In genomic region chr11:106770195-106770974, GRCm38 (mm10) we compare ENCODE assay signal across 10 mouse cellular contexts. TPM values are rescaled to one million over a fixed set of nuclear protein-coding genes. Genes with fewer than 3 reads are reported as not detected.
A peak's percentile ranks its signal among the peaks of the same experiment; 100 is the strongest.
DNase-seq lines count a peak whose midpoint lies in the region; ATAC-seq lines count a peak whose summit lies in the region.
"Had no signal": no experiment of that assay in that cellular context is flagged by ENCODE, and none has a peak within 500 bp of the region (broad histone marks: within the 10 kb centered on the region; RNA-seq: fewer than 3 reads in every experiment).

No protein-coding gene starts in this region.

- peak; percentile 39 for DNase-seq in kidney, postnatal 10 days
- no peak for DNase-seq in kidney, postnatal 25 days
- peak; percentile 65 for DNase-seq in ZHBTc4 (ENCODE audit: low read depth, low spot score)
- no peak for DNase-seq in ovary, postnatal 36 days (ENCODE audit: low spot score)
- DNase-seq in left cerebral cortex, adult 18-20 months (ENCODE audit: low spot score in 2 of 2), result no peak
- no peak for DNase-seq in midbrain, embryonic 11.5 days (ENCODE audit: low spot score, missing footprints)

- no peaks in the 10 kb centered on the region for H3K4me1 ChIP-seq in midbrain, embryonic 11.5 days (ENCODE audit: control insufficient read depth, insufficient read depth, low read length)
- H3K4me1 ChIP-seq: midbrain, embryonic 15.5 days; stomach, embryonic 15.5 days had no signal

- H3K4me2 ChIP-seq in midbrain, embryonic 11.5 days, result no peak overlapping the region
- H3K4me2 ChIP-seq: midbrain, embryonic 15.5 days; stomach, embryonic 15.5 days had no signal

- H3K36me3 ChIP-seq in midbrain, embryonic 11.5 days (ENCODE audit: control insufficient read depth, insufficient read depth, low read length), result peaks cover 33% of the 10 kb centered on the region

- no peak overlapping the region for H3K9ac ChIP-seq in midbrain, embryonic 11.5 days (ENCODE audit: low read length)
- H3K9ac ChIP-seq: midbrain, embryonic 15.5 days; stomach, embryonic 15.5 days had no signal

- H3K27me3 ChIP-seq in midbrain, embryonic 11.5 days (ENCODE audit: control insufficient read depth, insufficient read depth, low read length), result no peaks in the 10 kb centered on the region
- H3K27me3 ChIP-seq: midbrain, embryonic 15.5 days; stomach, embryonic 15.5 days had no signal

- peak; percentile 68 for ATAC-seq in CD4-positive, CD25-positive, alpha-beta regulatory T cell, adult 4 months
- peak; percentile 60 for ATAC-seq in megakaryocyte-erythroid progenitor cell, adult 5-6 weeks (replicated peaks; ENCODE audit: low FRiP score, low TSS enrichment, poor library complexity, severe bottlenecking)
- ATAC-seq in midbrain, embryonic 11.5 days (ENCODE audit: low FRiP score), result no peak
- ATAC-seq: midbrain, embryonic 15.5 days had no signal

- no peaks in the 10 kb centered on the region; the same call in 1 of the 2 replicates for H3K9me3 ChIP-seq in midbrain, embryonic 11.5 days (ENCODE audit: control insufficient read depth, low read length)
- H3K9me3 ChIP-seq: midbrain, embryonic 15.5 days; stomach, embryonic 15.5 days had no signal

- no peak overlapping the region for H3K4me3 ChIP-seq in midbrain, embryonic 11.5 days (ENCODE audit: low read depth, low read length)
- H3K4me3 ChIP-seq: midbrain, embryonic 15.5 days; stomach, embryonic 15.5 days had no signal

- WGBS in midbrain, embryonic 11.5 days, result 93% methylated on average over 9 of the region's 9 CpGs

- H3K27ac ChIP-seq in midbrain, embryonic 11.5 days (ENCODE audit: low read depth, low read length), result no peak overlapping the region
- H3K27ac ChIP-seq: midbrain, embryonic 15.5 days; stomach, embryonic 15.5 days had no signal

RNA-seq across cellular contexts. Expression of gene Polg2, which starts 9.0 kb away (rescaled TPM):
- polyA plus RNA-seq in CD4-positive, CD25-positive, alpha-beta regulatory T cell, adult 4 months (2017; shearing (Covaris generic)), result 10 to 100 TPM; 15.0 to 15.3 TPM
- 6.8 and 15.3 TPM in 2 replicates for total RNA-seq in megakaryocyte-erythroid progenitor cell, adult 5-6 weeks (2014; fragmentation: Nextera tagmentation)
- 16.4 and 18.1 TPM in 2 replicates for total RNA-seq in megakaryocyte-erythroid progenitor cell, adult 5-6 weeks (2017)
- 1 to 10 TPM; 3.0 TPM for total RNA-seq in left cerebral cortex, adult 18-20 months (2021)
- 9.7 and 11.2 TPM in 2 replicates for polyA plus RNA-seq in midbrain, embryonic 11.5 days (2014; fragmentation: Nextera tagmentation; extraction: Ambion mirVana)

RNA-seq across cellular contexts. Expression of gene Ddx5, which starts 18.6 kb away (rescaled TPM):
- polyA plus RNA-seq in CD4-positive, CD25-positive, alpha-beta regulatory T cell, adult 4 months (2017; shearing (Covaris generic)), result 100 to 1,000 TPM; 471 to 562 TPM
- total RNA-seq in megakaryocyte-erythroid progenitor cell, adult 5-6 weeks (2014; fragmentation: Nextera tagmentation), result 569 and 578 TPM in 2 replicates
- total RNA-seq in megakaryocyte-erythroid progenitor cell, adult 5-6 weeks (2017), result 1,198 and 1,708 TPM in 2 replicates
- total RNA-seq in left cerebral cortex, adult 18-20 months (2021), result 100 to 1,000 TPM; 670 TPM
- 515 and 561 TPM in 2 replicates for polyA plus RNA-seq in midbrain, embryonic 11.5 days (2014; fragmentation: Nextera tagmentation; extraction: Ambion mirVana)

RNA-seq across cellular contexts. Expression of gene Cep95, which starts 18.7 kb away (rescaled TPM):
- 10 to 100 TPM; 36.7 to 48.9 TPM for polyA plus RNA-seq in CD4-positive, CD25-positive, alpha-beta regulatory T cell, adult 4 months (2017; shearing (Covaris generic))
- total RNA-seq in megakaryocyte-erythroid progenitor cell, adult 5-6 weeks (2014; fragmentation: Nextera tagmentation), result 52.0 and 58.1 TPM in 2 replicates
- total RNA-seq in megakaryocyte-erythroid progenitor cell, adult 5-6 weeks (2017), result 25.2 and 42.1 TPM in 2 replicates
- total RNA-seq in left cerebral cortex, adult 18-20 months (2021), result 10 to 100 TPM in 1 of 2 experiments, 1 to 10 TPM in 1; 8.3 to 10.8 TPM
- 22.1 and 23.1 TPM in 2 replicates for polyA plus RNA-seq in midbrain, embryonic 11.5 days (2014; fragmentation: Nextera tagmentation; extraction: Ambion mirVana)

RNA-seq across cellular contexts. Expression of gene Milr1, which starts 19.4 kb away (rescaled TPM):
- polyA plus RNA-seq in CD4-positive, CD25-positive, alpha-beta regulatory T cell, adult 4 months (2017; shearing (Covaris generic)), result 10 to 100 TPM in 1 of 2 experiments, 1 to 10 TPM in 1; 9.7 to 14.3 TPM
- total RNA-seq in megakaryocyte-erythroid progenitor cell, adult 5-6 weeks (2014; fragmentation: Nextera tagmentation), result 1.3 and 2.7 TPM in 2 replicates
- total RNA-seq in megakaryocyte-erythroid progenitor cell, adult 5-6 weeks (2017), result 3.4 and 3.5 TPM in 2 replicates
- total RNA-seq in left cerebral cortex, adult 18-20 months (2021), result under 1 TPM in 1 of 2 experiments, not detected in 1; 0.49 TPM
- polyA plus RNA-seq in midbrain, embryonic 11.5 days (2014; fragmentation: Nextera tagmentation; extraction: Ambion mirVana), result 0.68 and 1.0 TPM in 2 replicates

RNA-seq across cellular contexts. Expression of gene Pecam1, which starts 20.0 kb away (rescaled TPM):
- 100 to 1,000 TPM; 116 to 166 TPM for polyA plus RNA-seq in CD4-positive, CD25-positive, alpha-beta regulatory T cell, adult 4 months (2017; shearing (Covaris generic))
- 9.2 and 11.1 TPM in 2 replicates for total RNA-seq in megakaryocyte-erythroid progenitor cell, adult 5-6 weeks (2014; fragmentation: Nextera tagmentation)
- 8.8 and 14.6 TPM in 2 replicates for total RNA-seq in megakaryocyte-erythroid progenitor cell, adult 5-6 weeks (2017)
- total RNA-seq in left cerebral cortex, adult 18-20 months (2021), result 10 to 100 TPM; 19.3 to 20.1 TPM
- polyA plus RNA-seq in midbrain, embryonic 11.5 days (2014; fragmentation: Nextera tagmentation; extraction: Ambion mirVana), result 19.8 and 21.5 TPM in 2 replicates

Comparison
In these comparisons a context has a peak if more than half of its experiments do, and no peak if none do; other contexts are left out.
1. DNase-seq: peak in kidney, postnatal 10 days (single experiment) and ZHBTc4 (single experiment); none in kidney, postnatal 25 days (0 of 2), ovary, postnatal 36 days (single experiment), left cerebral cortex, adult 18-20 months (0 of 2) and midbrain, embryonic 11.5 days (single experiment).